Mouse (Mus musculus) erythroblast, embryonic 14.5 days (primary cell): ENCODE measurements around the gene Ric3.

Source experiments
- GATA1 ChIP-seq: IDR thresholded peaks from 2 replicates; pipeline ENCODE4 v1.6.1; 2012; ENCODE audit warnings: low read length, inconsistent platforms, mixed read lengths
- TAL1 ChIP-seq: IDR thresholded peaks from 3 replicates; pipeline ENCODE4 v1.6.1; 2012; ENCODE audit warnings: low read length, inconsistent platforms, mixed read lengths

- TF ChIP-seq GATA1 (no peak), TAL1 (no peak)
Measured at GRCm38 (mm10) chr7:109131565-109131964, 48.4 kb upstream of the Ric3 start.
